Mouse (Mus musculus) bone marrow macrophage, adult 2 months (primary cell): Measurements from ENCODE around the gene Pax1.

Experiments used
- CTCF ChIP-seq: IDR thresholded peaks from 2 replicates; pipeline ENCODE4 v1.5.1; 2012; ENCODE audit warnings: low read depth, mild to moderate bottlenecking, low read length, moderate library complexity
- POLR2A ChIP-seq: IDR thresholded peaks from 2 replicates; pipeline ENCODE4 v1.6.1; 2012; ENCODE audit warnings: mild to moderate bottlenecking, low read depth, low read length, borderline replicate concordance

DNA sequence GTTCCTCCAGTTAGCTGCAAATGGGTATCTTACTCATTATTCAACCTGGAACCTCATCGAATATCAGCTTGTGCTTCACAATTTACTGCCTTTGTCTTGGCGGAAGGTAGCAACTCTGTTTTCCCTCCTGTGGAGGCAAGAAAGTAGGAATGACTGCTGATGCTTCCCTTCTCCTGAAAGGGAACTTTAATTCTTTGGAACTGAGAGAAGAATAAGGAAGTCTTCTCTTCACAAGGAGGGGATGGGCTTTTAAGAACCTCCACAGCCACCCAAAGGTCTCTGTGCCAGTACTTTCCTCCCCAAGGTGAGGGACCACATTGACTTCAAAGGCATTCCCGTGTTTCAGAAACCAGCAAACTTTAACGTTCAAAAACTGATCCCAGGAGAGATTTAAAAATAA is 10.1 kb downstream of the Pax1 start:
- no peak for TF ChIP-seq CTCF
- TF ChIP-seq POLR2A, result no peak
